Mouse (Mus musculus) brain, embryonic 14.5 days (tissue): ENCODE data around the gene Cep135.

ENCODE experiments used
- CTCF ChIP-seq: fragments of 200-500 bp; IDR thresholded peaks from 2 replicates; pipeline ENCODE4 v1.5.1; 2012; ENCODE audit warnings: inconsistent platforms, mild to moderate bottlenecking, moderate library complexity, borderline replicate concordance; ENCODE audit not compliant: insufficient read depth, insufficient read length; ENCODE audit errors: extremely low read depth
- POLR2A ChIP-seq: fragments of 200-500 bp; IDR thresholded peaks from 2 replicates; pipeline ENCODE4 v1.6.1; 2012; ENCODE audit warnings: mild to moderate bottlenecking, inconsistent platforms, borderline replicate concordance; ENCODE audit not compliant: poor library complexity, insufficient read depth, insufficient read length, severe bottlenecking; ENCODE audit errors: extremely low read depth

DNA sequence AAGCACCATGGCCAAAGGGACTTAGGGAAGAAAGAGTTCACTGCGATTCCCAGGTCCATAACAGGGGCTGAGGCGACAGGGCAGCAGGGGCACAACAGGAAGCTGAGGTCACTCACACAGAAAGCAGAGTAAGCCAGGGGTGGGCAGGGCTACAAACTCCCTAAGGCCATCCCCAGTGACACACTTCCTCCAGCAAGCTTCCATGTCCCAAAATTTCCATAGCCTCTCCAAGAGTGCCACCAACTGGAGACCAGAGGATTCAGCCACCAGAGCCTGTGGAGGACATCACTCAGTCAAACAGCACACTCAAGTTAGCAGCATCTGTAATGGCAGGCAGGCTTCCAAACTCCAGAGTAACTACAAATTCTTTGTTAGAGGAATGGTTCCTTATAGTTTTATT is 47.1 kb downstream of the Cep135 start:
- TF ChIP-seq POLR2A (no peak), CTCF (no peak)
